Mouse (Mus musculus) lung, postnatal 0 days (tissue): ENCODE data around the gene Cacna2d4.

Experiments used
- CTCF ChIP-seq: IDR thresholded peaks from 2 replicates; pipeline ENCODE4 v1.5.1; 2016; ENCODE audit warnings: antibody characterized with exemption, mild to moderate bottlenecking
- EP300 ChIP-seq: IDR thresholded peaks from 2 replicates; pipeline ENCODE4 v1.6.1; 2016; ENCODE audit warnings: antibody characterized with exemption, mild to moderate bottlenecking, control low read depth

- TF ChIP-seq CTCF (no peak), EP300 (no peak)
Observed at GRCm38 (mm10) chr6:119352501-119352900, 116.2 kb downstream of the Cacna2d4 start.
